Mouse (Mus musculus) heart, adult 2 months (tissue): ENCODE results near the gene Slc7a8. TPM values are rescaled to one million over a fixed set of nuclear protein-coding genes. Genes with fewer than 3 reads are reported as not detected.
"Not testable (repeated sequence)": the region's sequence is repeated elsewhere in the genome, so short reads cannot be mapped to it uniquely, and the experiment has no call there.

Source experiments
- DNase-seq, 2 experiments: peaks; one replicate each; pipeline ENCODE4 v3.0.0; 2021
- H3K27ac ChIP-seq: fragments of 200-600 bp; 2 replicates; pipeline ENCODE4 v1.8.1; 2022
- H3K27me3 ChIP-seq: fragments of 200-500 bp; 2 replicates; pipeline ENCODE4 v1.6.1; 2012; ENCODE audit warnings: mild to moderate bottlenecking, low read length, inconsistent platforms, mixed read lengths; ENCODE audit not compliant: control insufficient read depth, insufficient read depth
- H3K36me3 ChIP-seq: fragments of 200-500 bp; 2 replicates; pipeline ENCODE4 v1.6.1; 2012; ENCODE audit warnings: low read length, inconsistent platforms; ENCODE audit not compliant: control insufficient read depth, insufficient read depth
- H3K4me1 ChIP-seq: fragments of 200-500 bp; 2 replicates; pipeline ENCODE4 v1.6.1; 2011; ENCODE audit warnings: low read length; ENCODE audit not compliant: control insufficient read depth, insufficient read depth
- H3K4me3 ChIP-seq: fragments of 200-600 bp; 2 replicates; pipeline ENCODE4 v1.8.1; 2022
- H3K79me2 ChIP-seq: fragments of 200-500 bp; replicated peaks from 2 replicates; pipeline ENCODE4 v1.6.1; 2012; ENCODE audit warnings: mild to moderate bottlenecking, inconsistent platforms, low read length, moderate library complexity, mixed read lengths; ENCODE audit not compliant: control insufficient read depth, insufficient read depth
- H3K9ac ChIP-seq: fragments of 200-500 bp; 2 replicates; pipeline ENCODE4 v1.6.1; 2012; ENCODE audit warnings: low read depth, mild to moderate bottlenecking, control low read depth, inconsistent platforms, low read length, mixed read lengths
- CTCF ChIP-seq: fragments of 200-600 bp; IDR thresholded peaks from 2 replicates; pipeline ENCODE4 v1.8.1; 2022; ENCODE audit warnings: antibody characterized with exemption, mild to moderate bottlenecking, moderate library complexity
- EP300 ChIP-seq: fragments of 200-500 bp; IDR thresholded peaks from 2 replicates; pipeline ENCODE4 v1.6.1; 2011; ENCODE audit warnings: low read depth, low read length, control low read depth; ENCODE audit not compliant: insufficient read depth
- POLR2A ChIP-seq: fragments of 200-500 bp; IDR thresholded peaks from 2 replicates; pipeline ENCODE4 v1.6.1; 2011; ENCODE audit warnings: mild to moderate bottlenecking, low read depth, low read length, control low read depth; ENCODE audit not compliant: insufficient read depth
- WGBS: fragments of 180-500 bp; shearing (Covaris S2); methylation state at CpG from one replicate; pipeline ENCODE4 v1.1.7; 2018; 5-methylcytosine and 5-hydroxymethylcytosine counted together
- intact Hi-C: fragments of 180-260 bp; cut with DNase I; formaldehyde crosslinking; loops from one replicate; pipeline ENCODE4 v1.15.1; 2025
- polyA plus RNA-seq: library from polyadenylated mRNA; depleted of rRNA; stranded (reverse); fragments of >200 nt; gene quantifications from 2 replicates; pipeline ENCODE4 v1.2.3, GENCODE M21; 2012
- total RNA-seq, 2 experiments: library from RNA; stranded (reverse); gene quantifications; 2 replicates each; pipeline ENCODE4 v1.2.3; 2021

The Slc7a8 gene
- total and polyA plus RNA-seq, 3 experiments, result 2.6 to 3.3 (median 2.7) TPM

- no peaks in the 10 kb centered on the region for H3K36me3 ChIP-seq
- H3K27me3 ChIP-seq, result peaks cover 2% of the 10 kb centered on the region; the same call in 1 of the 2 replicates
- no peak overlapping the region for H3K27ac ChIP-seq
- WGBS, result 64% methylated on average over 5 of the region's 5 CpGs
- no peak overlapping the region for H3K4me3 ChIP-seq
- no peak for DNase-seq
- H3K4me1 ChIP-seq, result no peaks in the 10 kb centered on the region
- TF ChIP-seq EP300, result no peak
- TF ChIP-seq POLR2A, result no peak
- TF ChIP-seq CTCF, result no peak
- intact Hi-C loops, result no loop called here
- no peak overlapping the region for H3K9ac ChIP-seq
- no peaks in the 10 kb centered on the region for H3K79me2 ChIP-seq
These were observed 5.0 kb downstream of the Slc7a8 start for GRCm38 (mm10) chr14:54776768-54777167.

GRCm38 (mm10) chr14:54775534-54776041 lies 6.2 kb downstream of the Slc7a8 start:
- TF ChIP-seq CTCF, result no peak
- no peak for TF ChIP-seq POLR2A
- TF ChIP-seq EP300, result no peak
- Histone ChIP-seq H3K9ac (no peak overlapping the region), H3K4me1 (no peaks in the 10 kb centered on the region), H3K4me3 (no peak overlapping the region), H3K27me3 (0 out of 2 replicates have a peak, but pooled peaks cover 2% of the 10 kb centered on the region), H3K27ac (no peak overlapping the region), H3K36me3 (no peaks in the 10 kb centered on the region), H3K79me2 (no peaks in the 10 kb centered on the region)
- 91% methylated on average over 7 of the region's 7 CpGs for WGBS
- DNase-seq, result no peak
- intact Hi-C loops, result no loop called here

- no peak overlapping the region for H3K4me3 ChIP-seq
- H3K36me3 ChIP-seq, result no peaks in the 10 kb centered on the region
- H3K4me1 ChIP-seq, result no peaks in the 10 kb centered on the region
- no peak overlapping the region for H3K27ac ChIP-seq
- DNase-seq, result peak in 1 of 2 experiments; percentile 9
- H3K9ac ChIP-seq, result no peak overlapping the region
- intact Hi-C loops, result loop anchor here (5.0 kb wide), 1 partner anchor 750 kb away; no protein-coding TSS in a partner anchor
- no peaks in the 10 kb centered on the region for H3K27me3 ChIP-seq
- TF ChIP-seq EP300 (no peak), POLR2A (no peak), CTCF (no peak)
- no peaks in the 10 kb centered on the region for H3K79me2 ChIP-seq
- WGBS, result 59% methylated on average over 20 of the region's 20 CpGs
These were observed 9.4 kb downstream of the Slc7a8 start for GRCm38 (mm10) chr14:54772333-54772856.

GRCm38 (mm10) chr14:54770373-54770772 lies 11.4 kb downstream of the Slc7a8 start:
- Histone ChIP-seq H3K9ac (no peak overlapping the region), H3K79me2 (no peaks in the 10 kb centered on the region), H3K36me3 (no peaks in the 10 kb centered on the region), H3K27me3 (no peaks in the 10 kb centered on the region), H3K27ac (no peak overlapping the region), H3K4me3 (no peak overlapping the region), H3K4me1 (no peaks in the 10 kb centered on the region)
- DNase-seq, result no peak
- TF ChIP-seq POLR2A (no peak), EP300 (no peak), CTCF (no peak)
- 90% methylated on average over 5 of the region's 5 CpGs for WGBS
- intact Hi-C loops, result loop anchor here (5.0 kb wide), 1 partner anchor 748 kb away; no protein-coding TSS in a partner anchor

GRCm38 (mm10) chr14:54769068-54769425 lies 12.7 kb downstream of the Slc7a8 start:
- H3K36me3 ChIP-seq, result no peaks in the 10 kb centered on the region
- H3K4me3 ChIP-seq, result no peak overlapping the region
- no peak overlapping the region for H3K9ac ChIP-seq
- TF ChIP-seq CTCF (no peak), EP300 (no peak), POLR2A (no peak)
- no peaks in the 10 kb centered on the region for H3K27me3 ChIP-seq
- DNase-seq, result no peak
- H3K79me2 ChIP-seq, result no peaks in the 10 kb centered on the region
- intact Hi-C loops, result no loop called here
- no peak overlapping the region for H3K27ac ChIP-seq
- no peaks in the 10 kb centered on the region for H3K4me1 ChIP-seq
- 97% methylated on average over 5 of the region's 5 CpGs for WGBS

GRCm38 (mm10) chr14:54768314-54769067 lies 13.3 kb downstream of the Slc7a8 start:
- no peak for DNase-seq
- Histone ChIP-seq H3K9ac (no peak overlapping the region), H3K79me2 (no peaks in the 10 kb centered on the region), H3K4me3 (no peak overlapping the region), H3K27ac (no peak overlapping the region), H3K4me1 (no peaks in the 10 kb centered on the region), H3K36me3 (no peaks in the 10 kb centered on the region), H3K27me3 (no peaks in the 10 kb centered on the region)
- 72% methylated on average over 10 of the region's 10 CpGs for WGBS
- TF ChIP-seq EP300, result no peak
- TF ChIP-seq CTCF, result no peak
- no peak for TF ChIP-seq POLR2A
- intact Hi-C loops, result no loop called here

- not testable (repeated sequence) for H3K27me3 ChIP-seq
- 93% methylated on average over 7 of the region's 7 CpGs for WGBS
These were observed 14.8 kb downstream of the Slc7a8 start for GRCm38 (mm10) chr14:54766937-54767336.

More at GRCm38 (mm10) chr14:54766937-54767336, 14.8 kb downstream of the Slc7a8 start:
- H3K9ac ChIP-seq, H3K4me3 ChIP-seq, H3K4me1 ChIP-seq, H3K36me3 ChIP-seq, intact Hi-C loops, DNase-seq, H3K79me2 ChIP-seq, H3K27ac ChIP-seq: not testable (repeated sequence)
